Mouse (Mus musculus): Measurements from ENCODE around the gene Trio.

- TF ChIP-seq CTCF (IDR thresholded peaks at IDR 0.05; ENCODE audit: borderline replicate concordance, insufficient read depth, low read length) = no peak
- peak; percentile 73 for TF ChIP-seq POLR2A (IDR thresholded peaks at IDR 0.05; ENCODE audit: low read depth, low read length)
These were observed 237.4 kb downstream of the Trio start for GRCm38 (mm10) chr15:27788122-27788759.

Measured in embryonic fibroblast, embryonic 13.5 days (primary cell).